Mouse (Mus musculus): Measurements from ENCODE around the gene Car5a. TPM values are rescaled to one million over a fixed set of nuclear protein-coding genes. Genes with fewer than 3 reads are reported as not detected.

The Car5a gene
- polyA plus RNA-seq, 1 experiment from 2014 or later: 0.12 TPM

- Histone ChIP-seq H3K4me3 (replicated peaks; ENCODE audit: low read depth, low read length) (no peak overlapping the region), H3K27me3 (ENCODE audit: insufficient read depth, low read length) (no peaks in the 10 kb centered on the region), H3K27ac (no peak overlapping the region), H3K4me2 (ENCODE audit: low read length) (no peak overlapping the region), H3K9me3 (replicated peaks; ENCODE audit: low read length) (no peaks in the 10 kb centered on the region), H3K9ac (ENCODE audit: low read depth, low read length) (no peak overlapping the region), H3K36me3 (ENCODE audit: insufficient read depth, low read length) (no peaks in the 10 kb centered on the region), H3K4me1 (replicated peaks; ENCODE audit: insufficient read depth, low read length) (no peaks in the 10 kb centered on the region)
- ATAC-seq (replicated peaks; ENCODE audit: low FRiP score, low read depth) (no peak), DNase-seq (ENCODE audit: low spot score) (no peak)
- 85% methylated on average over 5 of the region's 5 CpGs for WGBS
- no peak for TF ChIP-seq CTCF (IDR thresholded peaks at IDR 0.05; ENCODE audit: low read depth)
Observed at GRCm38 (mm10) chr8:121868196-121868595, 76.5 kb downstream of the Car5a start.

Small RNA genes within 50 kb of the gene (microRNA-seq; reads per million reads assigned to microRNA genes)
- gene Mir7237: not detected

Other genes with a start within 250 kb of the Car5a start
- gene Jph3, start 215.3 kb downstream of the Car5a start, polyA plus RNA-seq (2015; fragmentation: Nextera tagmentation; extraction: Ambion mirVana): 0.37 and 0.41 TPM in 2 replicates
- gene Klhdc4, start 115.3 kb downstream of the Car5a start, polyA plus RNA-seq (2015; fragmentation: Nextera tagmentation; extraction: Ambion mirVana): 21.2 and 25.3 TPM in 2 replicates
- 9.2 and 10.2 TPM in 2 replicates for gene Slc7a5, start 37.2 kb downstream of the Car5a start, polyA plus RNA-seq (2015; fragmentation: Nextera tagmentation; extraction: Ambion mirVana)
- gene Banp, start 4.8 kb upstream of the Car5a start, polyA plus RNA-seq (2015; fragmentation: Nextera tagmentation; extraction: Ambion mirVana): 23.1 and 24.6 TPM in 2 replicates

Measured in kidney, postnatal 0 days (tissue).